Mouse (Mus musculus) limb, embryonic 14.5 days (tissue): ENCODE data around the gene Frrs1. TPM values are rescaled to one million over a fixed set of nuclear protein-coding genes. Genes with fewer than 3 reads are reported as not detected.
A peak's percentile ranks its signal among the peaks of the same experiment; 100 is the strongest.

Experiments
- ATAC-seq: fragments of 200-750 bp; cut with Nextera tagmentation; 2 replicates; pipeline ENCODE4 v1.8.0; 2017; ENCODE audit warnings: low read depth, moderate number of reproducible peaks, moderate TSS enrichment; ENCODE audit not compliant: low FRiP score
- DNase-seq: peaks from one replicate; pipeline ENCODE4 v3.0.0-alpha.2; 2015; ENCODE audit warnings: low spot score
- H3K27ac ChIP-seq: fragments of 300-500 bp; sonication (generic); replicated peaks from 2 replicates; pipeline ENCODE4 v1.5.1; 2014; ENCODE audit warnings: low read depth, mild to moderate bottlenecking, low read length, moderate library complexity, mixed read lengths
- H3K27me3 ChIP-seq: fragments of 300-500 bp; sonication (generic); 2 replicates; pipeline ENCODE4 v1.6.1; 2014; ENCODE audit warnings: low read length, mixed read lengths; ENCODE audit not compliant: control insufficient read depth, insufficient read depth
- H3K36me3 ChIP-seq: fragments of 300-500 bp; sonication (generic); 2 replicates; pipeline ENCODE4 v1.6.1; 2014; ENCODE audit warnings: mild to moderate bottlenecking, low read length, moderate library complexity, mixed read lengths; ENCODE audit not compliant: control insufficient read depth, insufficient read depth
- H3K4me1 ChIP-seq: fragments of 300-500 bp; sonication (generic); 2 replicates; pipeline ENCODE4 v1.6.1; 2014; ENCODE audit warnings: antibody characterized with exemption, low read length, mixed read lengths; ENCODE audit not compliant: control insufficient read depth, insufficient read depth
- H3K4me2 ChIP-seq: fragments of 300-500 bp; sonication (generic); replicated peaks from 2 replicates; pipeline ENCODE4 v1.6.1; 2014; ENCODE audit warnings: low read depth, mild to moderate bottlenecking, low read length, moderate library complexity; ENCODE audit not compliant: severe bottlenecking
- H3K4me3 ChIP-seq: fragments of 300-500 bp; sonication (generic); replicated peaks from 2 replicates; pipeline ENCODE4 v1.5.1; 2014; ENCODE audit warnings: low read length
- H3K9ac ChIP-seq: fragments of 300-500 bp; sonication (generic); 2 replicates; pipeline ENCODE4 v1.6.1; 2014; ENCODE audit warnings: mild to moderate bottlenecking, low read depth, low read length, moderate library complexity; ENCODE audit not compliant: severe bottlenecking
- H3K9me3 ChIP-seq: fragments of 300-500 bp; sonication (generic); 2 replicates; pipeline ENCODE4 v1.6.1; 2016; ENCODE audit warnings: low read length; ENCODE audit not compliant: control insufficient read depth
- POLR2A ChIP-seq: fragments of 200-500 bp; IDR thresholded peaks from 2 replicates; pipeline ENCODE4 v1.8.0; 2012; ENCODE audit warnings: inconsistent platforms, mild to moderate bottlenecking, moderate library complexity, borderline replicate concordance; ENCODE audit not compliant: insufficient read depth, insufficient read length; ENCODE audit errors: extremely low read depth
- WGBS: fragments of 180-500 bp; shearing (Covaris S2); extraction: QIAGEN DNeasy Blood & Tissue Kit; methylation state at CpG from one replicate; pipeline ENCODE4 v1.1.7; 2014; 5-methylcytosine and 5-hydroxymethylcytosine counted together
- polyA plus RNA-seq, 2 experiments: library from polyadenylated mRNA; depleted of rRNA in 1 of 2; stranded (reverse) in 1 of 2; unstranded in 1 of 2; fragments of >200 nt; fragmentation: Nextera tagmentation in 1 of 2; extraction: Ambion mirVana in 1 of 2; gene quantifications; 2 replicates each; pipeline versions ENCODE4 v1.2.1 to v1.2.3; 2012 to 2014

Frrs1 gene
- polyA plus RNA-seq, 2 experiments, result 6.4 to 12.4 TPM

DNA sequence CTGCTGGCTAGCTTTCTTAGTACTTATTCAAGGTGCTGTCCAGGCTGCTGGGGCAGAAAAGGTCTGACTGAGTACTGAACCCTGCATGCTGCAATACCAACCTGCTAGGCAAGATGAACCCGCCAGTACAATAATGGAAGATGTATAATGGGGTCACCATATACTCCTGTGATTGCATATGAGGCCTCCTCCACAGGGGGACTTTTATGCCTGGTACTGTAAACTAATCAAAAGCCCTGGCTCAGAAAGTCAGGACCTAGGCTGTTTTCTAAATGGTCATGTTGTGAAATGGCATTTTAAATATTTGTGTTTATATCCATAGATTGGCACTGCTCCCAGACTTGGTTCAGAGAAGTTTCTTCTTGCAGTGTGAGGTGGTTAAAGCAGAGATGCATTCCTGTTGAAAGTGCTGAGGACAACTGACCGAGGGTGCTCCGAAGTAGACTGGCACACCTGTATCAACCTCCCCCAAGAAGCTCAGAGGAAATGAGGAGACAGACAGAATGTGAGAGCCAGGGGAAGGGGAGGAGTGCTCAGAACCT, 42.5 kb upstream of the Frrs1 start:
- Histone ChIP-seq H3K9me3 (no peaks in the 10 kb centered on the region), H3K4me2 (no peak overlapping the region), H3K27ac (no peak overlapping the region), H3K9ac (no peak overlapping the region), H3K27me3 (no peaks in the 10 kb centered on the region), H3K4me1 (peaks cover 3% of the 10 kb centered on the region; the same call in 1 of the 2 replicates), H3K36me3 (no peaks in the 10 kb centered on the region), H3K4me3 (no peak overlapping the region)
- 80% methylated on average over 3 of the region's 3 CpGs for WGBS
- no peak for TF ChIP-seq POLR2A
- ATAC-seq, result no peak
- DNase-seq, result no peak

DNA sequence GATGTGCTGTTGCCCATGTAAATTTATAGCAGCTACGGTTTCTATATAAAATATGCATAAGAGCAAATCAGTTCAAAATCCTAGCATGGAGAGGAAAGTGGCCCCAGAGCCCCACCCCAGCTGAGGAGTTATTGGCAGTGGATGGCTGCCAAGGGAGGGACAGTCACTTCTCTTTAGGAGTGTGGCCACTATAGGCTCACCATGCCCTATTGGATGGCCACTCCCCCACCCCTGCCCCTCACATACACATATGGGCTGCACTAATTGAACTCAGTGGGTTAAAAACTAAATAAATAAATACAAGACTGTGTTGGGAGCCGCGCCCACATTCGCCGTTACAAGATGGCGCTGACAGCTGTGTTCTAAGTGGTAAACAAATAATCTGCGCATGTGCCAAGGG, 42.0 kb upstream of the Frrs1 start:
- 94% methylated on average over 6 of the region's 7 CpGs for WGBS
- Histone ChIP-seq H3K4me2 (no peak overlapping the region), H3K27ac (no peak overlapping the region), H3K4me3 (no peak overlapping the region), H3K9me3 (no peaks in the 10 kb centered on the region), H3K36me3 (no peaks in the 10 kb centered on the region), H3K9ac (no peak overlapping the region), H3K4me1 (peaks cover 3% of the 10 kb centered on the region; the same call in 1 of the 2 replicates), H3K27me3 (no peaks in the 10 kb centered on the region)
- ATAC-seq (no peak), DNase-seq (no peak)
- TF ChIP-seq POLR2A, result no peak

DNA sequence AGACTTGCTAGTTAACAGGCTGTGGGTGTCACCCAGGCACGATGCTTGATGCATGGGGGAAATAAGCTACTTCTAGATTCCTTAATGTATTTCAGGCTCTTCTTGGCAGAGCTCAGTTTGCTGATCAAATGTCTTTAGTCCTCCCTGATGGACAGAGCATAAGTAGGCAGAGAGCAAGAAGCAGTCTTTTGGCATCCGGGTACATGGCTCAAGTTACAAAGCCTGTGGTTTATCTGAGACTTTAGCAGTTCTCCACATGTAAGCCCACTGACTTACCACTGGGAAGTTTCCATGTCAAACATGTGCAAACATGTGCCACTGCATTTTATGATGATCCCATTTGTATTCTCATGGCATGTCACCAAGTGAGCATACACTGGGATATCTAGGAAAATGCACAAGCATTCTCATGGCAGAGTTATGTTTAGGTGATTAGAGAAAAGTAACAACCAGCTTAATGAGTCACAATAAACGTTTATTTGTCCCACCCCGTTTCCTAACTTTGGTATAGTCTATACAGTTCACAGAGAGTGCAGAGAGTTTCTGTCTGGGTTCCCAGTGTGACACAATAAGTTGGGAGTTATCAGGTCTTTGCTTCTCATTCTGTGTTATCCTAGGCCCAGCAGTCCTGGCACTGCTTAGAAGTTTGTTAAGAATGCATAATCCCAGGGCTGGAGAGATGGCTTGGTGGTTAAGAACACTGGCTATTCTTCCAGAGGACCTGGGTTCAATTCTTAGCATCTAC, 32.6 kb upstream of the Frrs1 start:
- Histone ChIP-seq H3K4me2 (no peak overlapping the region), H3K27me3 (no peaks in the 10 kb centered on the region), H3K9me3 (no peaks in the 10 kb centered on the region), H3K9ac (no peak overlapping the region), H3K27ac (no peak overlapping the region), H3K4me3 (no peak overlapping the region), H3K36me3 (no peaks in the 10 kb centered on the region), H3K4me1 (no peaks in the 10 kb centered on the region)
- 52% methylated on average over 4 of the region's 4 CpGs for WGBS
- no peak for DNase-seq
- TF ChIP-seq POLR2A, result no peak
- 0 out of 2 replicates have a peak, but pooled peaks have one; percentile 34 for ATAC-seq

DNA sequence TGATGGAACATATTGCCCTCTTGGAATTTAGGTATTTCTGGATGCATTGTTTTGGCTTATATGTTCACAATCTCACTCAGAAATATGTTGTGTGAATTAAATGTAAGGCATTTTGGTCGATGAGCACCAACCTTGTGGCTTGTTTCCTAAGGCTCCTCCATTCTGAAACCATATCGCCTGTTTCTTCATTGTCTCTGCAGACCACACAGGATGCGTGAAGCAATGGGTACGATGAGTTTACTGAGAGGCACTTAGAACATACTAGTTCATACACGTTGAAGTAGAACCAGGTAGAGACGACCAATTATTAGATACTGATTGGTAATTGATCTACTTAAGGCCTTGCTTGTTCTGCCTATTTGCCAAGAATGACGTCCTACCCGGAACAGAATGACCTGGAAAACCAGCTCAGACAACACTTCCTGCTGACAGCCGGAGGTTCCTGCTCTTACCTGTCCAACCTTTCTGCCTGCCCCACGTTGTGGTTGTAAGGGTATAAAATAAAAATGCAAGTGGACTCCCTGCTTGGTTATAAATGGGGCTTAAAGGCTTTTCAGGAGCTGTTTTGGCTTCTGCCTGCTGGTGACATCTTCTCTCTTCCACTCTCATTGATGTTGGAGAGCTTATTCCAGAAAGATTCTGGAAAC, 29.9 kb upstream of the Frrs1 start:
- no peak for ATAC-seq
- TF ChIP-seq POLR2A, result no peak

DNA sequence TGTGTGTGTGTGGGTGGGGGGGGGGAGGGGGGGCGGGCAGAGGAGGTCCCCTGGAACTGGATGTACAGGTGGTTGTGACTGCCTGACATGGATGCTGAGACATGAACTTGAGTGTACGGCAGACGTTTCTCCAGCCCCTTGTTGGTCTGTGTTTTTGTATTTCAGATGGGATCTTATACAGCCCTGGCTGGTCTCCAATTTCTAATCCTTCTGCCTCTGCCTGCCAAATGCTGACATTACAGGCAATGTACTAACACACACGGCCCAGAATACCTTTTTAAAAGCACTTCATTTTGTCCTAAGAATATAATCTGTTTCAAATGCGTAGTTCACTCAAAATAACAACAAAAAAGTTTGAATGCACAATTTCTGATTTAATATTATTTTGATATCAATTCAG, 27.9 kb upstream of the Frrs1 start:
- DNase-seq (peak; percentile 84), ATAC-seq (no peak)
- Histone ChIP-seq H3K4me3 (no peak overlapping the region), H3K9ac (no peak overlapping the region), H3K4me2 (no peak overlapping the region), H3K36me3 (no peaks in the 10 kb centered on the region), H3K27me3 (no peaks in the 10 kb centered on the region), H3K27ac (no peak overlapping the region), H3K4me1 (no peaks in the 10 kb centered on the region), H3K9me3 (no peaks in the 10 kb centered on the region)
- TF ChIP-seq POLR2A, result no peak
- WGBS, result 51% methylated on average over 5 of the region's 5 CpGs

More for the DNA sequence above, 29.9 kb upstream of the Frrs1 start:
- Histone ChIP-seq H3K9me3 (no peaks in the 10 kb centered on the region), H3K36me3 (no peaks in the 10 kb centered on the region), H3K9ac (no peak overlapping the region), H3K4me1 (no peaks in the 10 kb centered on the region), H3K4me2 (no peak overlapping the region), H3K4me3 (no peak overlapping the region), H3K27ac (no peak overlapping the region), H3K27me3 (no peaks in the 10 kb centered on the region)
- no peak for DNase-seq
- WGBS, result 81% methylated on average over 10 of the region's 10 CpGs
